Mouse (Mus musculus) kidney, adult 2 months (tissue): ENCODE measurements around the gene Diaph3.

Source experiments
- CTCF ChIP-seq: fragments of 200-500 bp; conservative IDR thresholded peaks from 2 replicates; pipeline ENCODE4 v1.5.1; 2011; ENCODE audit warnings: low read depth, mild to moderate bottlenecking, control low read depth, low read length, moderate library complexity, mixed read lengths; ENCODE audit not compliant: insufficient read depth, insufficient read length
- POLR2A ChIP-seq: fragments of 200-500 bp; IDR thresholded peaks from one replicate; pipeline ENCODE4 v1.6.1; 2011; ENCODE audit warnings: low read depth, low read length, control low read depth

GRCm38 (mm10) chr14:86729617-86730098, 411.4 kb downstream of the Diaph3 start:
- TF ChIP-seq POLR2A (no peak), CTCF (no peak)
